Mouse (Mus musculus): Measurements from ENCODE around the gene Cerkl.
A peak's percentile ranks its signal among the peaks of the same experiment; 100 is the strongest.

Cerkl gene

DNA sequence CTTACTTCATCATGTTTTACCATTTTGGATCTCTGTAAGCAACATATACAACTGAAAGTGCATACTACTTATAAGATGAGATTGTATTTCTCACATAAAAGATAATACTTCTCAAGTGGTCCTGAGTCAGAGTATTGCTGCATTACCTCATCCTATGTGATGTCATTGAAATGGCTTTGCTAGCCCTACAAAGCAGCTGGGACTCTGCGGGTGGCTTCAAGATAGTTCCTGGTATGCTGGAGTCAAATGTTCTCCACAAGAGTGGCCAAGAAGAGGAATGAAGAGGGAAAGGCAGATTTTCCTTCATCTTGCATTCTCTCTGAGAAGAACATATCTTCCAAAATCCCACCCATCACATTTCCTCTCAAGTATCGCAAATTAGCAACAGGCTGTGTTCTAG, 13.2 kb downstream of the Cerkl start:
- DNase-seq (ENCODE audit: extremely low spot score) = no peak

DNA sequence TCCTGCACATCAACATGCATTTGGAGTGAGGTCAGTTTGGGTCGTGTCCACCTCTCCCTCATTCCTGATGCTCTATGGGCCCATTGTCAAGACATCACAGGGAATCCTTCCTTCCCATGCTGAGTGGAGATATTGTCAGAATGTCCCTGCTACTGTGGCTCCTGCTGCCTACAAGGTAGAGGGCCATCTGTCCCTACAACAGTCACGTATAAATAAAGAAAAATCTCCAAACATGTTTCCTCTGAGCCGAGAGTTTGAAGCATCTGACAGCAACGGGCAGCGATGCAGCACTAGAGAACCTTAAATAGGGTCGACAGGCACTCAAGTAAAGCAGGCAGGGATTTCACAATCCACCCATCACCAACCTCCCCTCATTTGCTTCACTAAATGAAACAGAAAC, 13.7 kb downstream of the Cerkl start:
- no peak for DNase-seq (ENCODE audit: extremely low spot score)

DNA sequence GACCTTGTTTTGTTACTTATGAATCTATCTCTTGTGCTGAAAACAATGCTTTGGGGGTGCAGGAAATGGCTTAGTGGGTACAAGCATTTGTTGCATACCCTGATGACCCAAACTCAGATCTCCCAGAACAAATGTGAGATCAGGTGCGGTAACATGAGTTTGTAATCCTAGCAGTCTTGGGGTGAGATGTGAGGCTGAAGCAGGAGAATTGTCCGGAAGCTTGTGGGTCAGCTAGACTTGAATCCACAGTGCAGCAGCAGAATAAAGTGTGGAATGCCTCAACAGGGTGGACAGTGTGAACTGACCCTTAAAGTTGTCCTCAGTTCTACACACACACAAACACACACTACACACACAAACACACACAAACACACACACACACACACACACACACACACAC, 14.4 kb downstream of the Cerkl start:
- no peak for DNase-seq (ENCODE audit: extremely low spot score)

DNA sequence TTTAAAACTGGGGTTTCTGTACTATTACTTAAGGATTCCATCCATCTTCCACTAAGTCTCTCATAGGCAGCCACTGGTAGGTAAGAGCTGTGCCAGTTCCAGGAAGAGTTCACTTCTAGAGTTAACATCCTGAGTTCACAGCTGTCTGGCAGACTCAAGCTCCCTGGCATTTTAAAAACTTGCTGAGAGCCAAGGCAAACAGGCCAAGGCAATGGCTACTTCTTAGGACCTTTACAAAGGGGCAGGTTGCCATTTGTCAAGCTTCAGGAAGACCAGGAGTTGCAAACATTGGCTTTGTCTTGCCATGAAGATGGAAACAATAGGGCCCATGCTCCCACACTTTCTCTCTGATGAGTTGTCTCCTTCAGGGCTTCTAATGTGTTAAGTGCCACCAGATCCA, 26.5 kb downstream of the Cerkl start:
- DNase-seq (ENCODE audit: extremely low spot score) = no peak

DNA sequence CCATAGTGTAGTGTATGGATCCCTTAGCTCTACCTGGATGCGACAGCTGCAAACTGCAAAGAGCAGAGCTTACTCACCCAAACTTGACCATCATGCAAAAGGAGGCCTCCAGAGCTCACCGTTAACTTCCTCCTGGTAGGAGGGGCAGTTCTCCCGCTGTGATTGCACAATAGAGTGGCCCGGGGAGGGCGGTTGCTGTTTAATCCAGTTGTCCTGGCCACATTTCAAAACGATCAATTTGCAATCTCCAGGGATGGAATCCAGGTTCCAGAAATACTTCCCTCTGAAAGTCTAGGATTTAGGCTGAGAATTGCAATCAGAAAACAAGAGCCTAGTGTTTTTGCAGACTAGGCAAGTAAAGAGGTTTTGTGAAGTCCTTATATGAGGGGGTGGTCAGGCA, 26.9 kb downstream of the Cerkl start:
- no peak for DNase-seq (ENCODE audit: extremely low spot score)

DNA sequence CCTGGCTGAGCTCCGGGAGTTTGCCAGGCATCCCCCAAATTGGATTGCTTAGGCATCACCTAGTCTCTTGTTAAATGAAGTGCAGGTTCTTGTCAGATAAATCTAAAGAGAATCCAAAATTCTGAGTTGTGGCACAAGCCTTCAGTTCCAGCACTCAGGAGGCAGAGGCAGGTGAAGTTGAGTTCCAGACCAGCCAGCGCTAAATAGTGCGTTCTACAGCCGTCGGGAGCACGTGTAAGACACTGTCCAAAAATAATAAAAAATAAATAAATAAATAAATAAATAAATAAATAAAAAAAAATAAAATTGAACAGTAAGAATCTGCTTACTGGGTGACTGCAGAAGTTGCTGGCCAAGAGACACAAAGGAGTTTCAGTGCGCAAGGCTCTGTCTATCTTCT, 27.5 kb downstream of the Cerkl start:
- DNase-seq (ENCODE audit: extremely low spot score) = no peak

DNA sequence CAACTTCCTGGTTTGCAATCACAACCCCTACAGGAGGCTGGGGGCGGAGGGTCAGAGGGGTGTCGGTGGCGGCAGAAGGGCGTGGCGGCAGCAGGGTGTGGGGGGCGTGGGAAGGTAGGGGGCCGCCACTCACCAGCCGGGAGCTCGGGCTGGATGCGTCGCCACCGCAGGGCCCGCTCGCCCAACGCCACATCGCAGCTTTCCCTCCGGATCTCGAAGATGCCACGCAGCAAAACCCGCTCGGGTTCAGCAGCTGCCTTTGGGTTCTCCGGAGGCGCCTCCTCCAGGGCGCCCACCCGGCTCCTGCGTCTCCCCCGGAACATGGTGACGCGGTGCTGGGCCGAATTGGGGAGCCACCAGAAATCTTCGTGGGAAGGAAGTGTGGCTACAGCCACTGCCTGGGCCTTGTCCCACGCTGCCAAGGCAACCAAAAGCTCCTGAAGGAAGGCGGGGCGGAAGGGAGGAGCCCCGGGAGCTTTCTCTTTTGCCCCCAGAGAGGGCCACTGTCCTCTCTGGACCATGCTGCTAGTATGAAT, 27.9 kb downstream of the Cerkl start:
- peak; percentile 54 for DNase-seq (ENCODE audit: extremely low spot score)

DNA sequence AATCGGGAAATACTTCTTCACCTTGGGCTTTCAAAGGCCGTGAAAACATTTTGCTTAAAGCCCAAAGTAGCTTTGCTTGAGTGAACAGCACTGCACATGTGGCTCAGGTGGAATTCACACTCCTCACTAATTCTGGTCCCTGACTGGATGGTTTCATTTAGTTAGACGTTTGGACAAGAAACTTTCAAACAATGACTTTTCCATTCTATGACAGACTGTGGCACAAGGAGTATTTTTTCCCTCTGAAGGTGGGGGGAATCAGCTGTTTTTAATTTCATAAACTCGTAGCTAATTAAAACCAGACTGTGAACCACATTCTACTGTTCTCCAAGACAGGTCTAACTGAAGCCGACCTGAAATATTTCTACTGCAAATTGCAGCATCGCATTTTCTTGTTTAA, 28.6 kb downstream of the Cerkl start:
- no peak for DNase-seq (ENCODE audit: extremely low spot score)

DNA sequence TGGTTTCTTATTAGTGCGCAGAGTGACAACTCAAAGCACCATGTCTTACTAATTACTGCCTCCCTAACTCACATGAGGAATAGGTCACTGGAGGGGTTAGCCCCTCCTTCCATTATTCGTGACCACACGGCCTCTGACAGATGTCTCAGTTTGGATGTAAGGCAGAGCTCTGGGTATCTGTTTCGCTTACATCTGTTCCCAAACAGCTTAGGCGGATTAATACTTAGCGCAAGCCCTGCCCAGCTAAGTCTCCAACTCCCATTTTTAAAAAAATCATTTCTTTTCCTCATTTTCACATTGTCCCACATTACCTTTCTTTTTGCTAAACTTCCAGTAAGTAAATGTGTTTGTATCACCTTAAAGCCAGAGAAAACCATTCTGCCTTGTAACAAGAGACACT, 34.9 kb downstream of the Cerkl start:
- peak; percentile 39 for DNase-seq (ENCODE audit: extremely low spot score)

DNA sequence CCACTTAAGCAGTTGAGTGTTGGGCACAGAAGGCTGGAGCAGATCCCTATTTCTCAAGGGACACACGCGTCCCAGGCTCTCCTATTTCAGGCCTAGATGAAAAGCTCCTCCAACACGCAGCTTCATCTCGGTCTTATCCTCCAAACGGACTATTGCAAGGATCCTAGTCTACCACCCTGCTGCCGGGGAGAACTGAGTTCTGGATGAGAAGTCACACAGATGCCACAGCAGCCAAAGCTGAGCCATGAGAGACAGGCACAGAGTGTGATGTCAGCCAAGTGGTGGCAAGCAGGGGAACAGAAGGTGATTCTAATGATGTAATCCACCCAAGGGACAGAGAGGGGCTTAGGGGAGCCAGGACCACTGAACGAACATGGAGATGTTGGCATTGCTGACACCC, 42.1 kb downstream of the Cerkl start:
- DNase-seq (ENCODE audit: extremely low spot score) = no peak

DNA sequence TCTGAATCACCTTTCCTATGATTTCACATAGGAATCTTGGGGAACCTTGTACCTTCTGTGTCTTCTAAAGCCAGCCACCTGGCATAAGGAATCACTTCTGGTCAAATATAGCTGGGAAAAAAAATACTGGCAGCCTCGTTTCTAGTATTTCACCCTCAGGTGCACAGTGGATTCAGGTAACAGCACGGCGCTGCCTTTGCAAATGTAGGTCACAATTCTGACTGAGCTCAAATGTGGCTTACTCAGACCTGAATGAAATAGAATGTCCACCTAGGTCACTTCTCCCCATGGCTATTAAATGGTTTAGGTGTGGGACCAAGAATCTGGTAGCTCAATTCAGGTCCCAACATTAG, 45.7 kb downstream of the Cerkl start:
- DNase-seq (ENCODE audit: extremely low spot score) = no peak

DNA sequence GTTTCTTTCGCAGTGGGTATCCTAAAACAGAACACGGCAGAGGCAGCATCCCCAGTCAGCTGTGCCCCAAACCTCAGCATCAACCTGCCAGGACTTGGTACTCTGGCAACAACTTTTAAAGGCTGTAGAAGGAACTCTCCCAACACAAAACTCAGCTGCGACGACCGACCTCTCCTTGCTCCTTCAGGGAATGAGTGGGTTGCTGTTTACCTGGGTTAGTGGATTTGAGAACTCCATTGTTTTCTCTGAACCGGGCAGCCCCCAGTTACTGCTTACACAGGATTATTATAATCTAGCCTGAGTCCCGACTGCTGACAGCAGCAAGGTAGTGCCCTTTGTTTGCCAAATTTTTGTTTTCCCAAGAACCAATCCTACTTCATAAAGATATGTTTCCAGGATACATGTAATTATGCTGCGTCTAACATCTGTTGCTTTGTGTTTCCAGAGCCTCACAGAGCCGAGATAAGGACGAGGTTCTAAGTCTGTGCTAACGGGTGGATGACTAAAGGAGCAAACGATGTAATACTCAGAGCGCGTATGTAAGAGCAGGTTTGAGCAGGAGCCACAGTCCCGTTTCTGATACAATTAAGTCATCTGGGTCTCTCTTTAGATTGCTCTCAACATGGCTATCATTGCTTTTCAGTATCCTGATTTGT, 46.2 kb downstream of the Cerkl start:
- no peak for DNase-seq (ENCODE audit: extremely low spot score)

DNA sequence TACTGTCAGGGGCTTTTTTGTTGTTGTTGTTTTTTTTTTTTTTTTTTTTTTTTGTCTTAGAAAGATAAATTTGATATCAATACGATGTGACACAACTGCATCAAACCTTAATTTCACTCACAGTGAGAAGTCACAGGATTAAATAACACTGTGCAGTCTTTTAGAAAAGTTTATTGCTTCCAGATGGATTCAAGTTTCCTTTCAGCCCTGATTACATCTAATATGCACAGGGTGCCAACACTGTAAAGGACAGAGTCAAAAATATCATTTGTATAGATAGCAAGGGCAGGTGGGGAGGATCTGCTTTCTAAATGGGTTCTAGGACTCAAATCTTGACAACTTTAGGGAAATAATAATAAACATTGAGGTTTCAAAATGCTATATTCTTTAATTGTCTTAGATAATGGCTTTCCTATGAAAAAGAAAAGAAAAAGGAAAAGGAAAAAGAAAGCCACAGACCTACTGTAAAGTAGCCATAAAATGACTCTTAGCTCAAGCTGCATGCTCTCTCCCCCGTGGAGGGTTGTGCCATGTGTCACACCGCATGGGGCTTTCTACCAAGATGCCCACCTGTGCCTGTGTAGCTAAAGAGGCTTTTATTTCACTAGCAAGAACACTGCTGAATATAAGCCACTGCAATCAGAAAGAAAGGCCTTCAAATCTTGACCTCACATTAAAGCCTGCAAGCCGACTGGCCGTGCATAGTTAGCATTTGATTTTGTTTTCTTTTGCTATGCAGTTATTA, 50.8 kb downstream of the Cerkl start:
- no peak for DNase-seq (ENCODE audit: extremely low spot score)

DNA sequence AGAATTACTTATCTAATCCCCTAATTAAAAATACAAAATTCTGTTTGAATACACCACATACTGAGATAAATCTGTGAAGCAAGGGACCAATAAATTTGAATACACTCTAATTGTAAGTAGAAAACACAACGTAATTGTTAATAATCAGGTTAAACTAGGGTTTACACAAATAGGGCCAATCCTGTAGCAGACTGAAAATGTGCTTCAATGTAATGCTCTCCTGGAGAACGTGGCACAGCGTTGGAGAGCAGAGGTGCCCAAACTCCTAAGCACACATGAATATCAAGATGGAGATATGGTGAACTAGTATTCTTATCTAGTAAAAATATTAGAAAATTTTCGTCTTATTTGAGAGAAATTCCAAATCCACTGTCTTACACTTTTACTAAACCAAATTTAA, 56.5 kb downstream of the Cerkl start:
- no peak for DNase-seq (ENCODE audit: extremely low spot score)

DNA sequence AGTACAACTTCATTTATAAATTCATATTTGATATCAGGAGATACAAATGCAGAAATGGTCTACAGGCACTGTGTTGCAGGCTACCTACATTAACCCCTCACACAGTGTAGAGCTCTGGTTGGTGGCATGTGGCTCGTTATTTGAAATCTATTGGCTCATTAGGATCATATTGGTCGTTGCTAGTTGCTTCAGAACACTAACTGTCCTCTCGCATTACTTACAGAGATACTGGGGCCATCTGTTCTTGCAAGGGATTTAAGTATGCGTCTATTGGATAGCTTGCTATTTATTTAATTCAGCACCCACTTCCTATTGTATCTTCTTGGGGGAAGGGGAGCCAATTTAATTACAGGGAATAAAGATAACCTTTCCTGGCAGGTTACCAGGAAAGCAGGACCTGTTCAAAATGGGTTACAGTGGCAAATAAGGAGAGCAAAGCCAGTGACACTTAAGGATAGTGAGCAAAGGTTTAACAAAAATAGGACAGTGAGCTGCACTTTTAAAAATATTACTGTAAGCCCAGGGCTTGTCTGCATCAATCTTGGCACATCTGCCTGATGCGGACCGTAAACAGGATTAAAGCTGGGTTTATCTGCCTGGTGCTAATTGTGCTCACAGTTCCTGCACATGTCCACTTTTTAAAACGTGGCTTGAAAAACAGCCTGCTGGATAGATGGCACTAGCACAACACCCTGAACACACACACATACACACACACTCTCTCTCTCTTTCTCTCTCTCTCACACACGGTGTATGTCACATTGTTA, 57.2 kb downstream of the Cerkl start:
- no peak for DNase-seq (ENCODE audit: extremely low spot score)

DNA sequence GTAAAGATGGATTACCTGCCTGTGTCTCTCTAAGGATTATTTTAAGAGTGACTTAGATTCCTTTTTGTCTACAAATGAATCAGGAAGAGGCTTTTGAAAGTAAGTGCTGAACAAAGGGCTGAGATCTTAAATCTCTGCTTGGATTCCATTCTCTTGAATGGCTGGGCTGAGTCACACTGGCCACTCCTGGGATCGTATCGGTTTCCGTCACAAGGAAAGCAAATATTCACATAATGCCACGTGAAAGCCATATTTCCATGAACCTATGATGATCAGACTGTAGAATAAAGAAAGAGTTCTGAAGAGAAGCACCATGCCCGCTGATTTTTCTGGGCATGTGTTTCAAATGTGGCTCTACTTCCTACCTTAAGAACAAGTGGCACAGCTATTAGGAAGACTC, 57.8 kb downstream of the Cerkl start:
- DNase-seq (ENCODE audit: extremely low spot score) = no peak

DNA sequence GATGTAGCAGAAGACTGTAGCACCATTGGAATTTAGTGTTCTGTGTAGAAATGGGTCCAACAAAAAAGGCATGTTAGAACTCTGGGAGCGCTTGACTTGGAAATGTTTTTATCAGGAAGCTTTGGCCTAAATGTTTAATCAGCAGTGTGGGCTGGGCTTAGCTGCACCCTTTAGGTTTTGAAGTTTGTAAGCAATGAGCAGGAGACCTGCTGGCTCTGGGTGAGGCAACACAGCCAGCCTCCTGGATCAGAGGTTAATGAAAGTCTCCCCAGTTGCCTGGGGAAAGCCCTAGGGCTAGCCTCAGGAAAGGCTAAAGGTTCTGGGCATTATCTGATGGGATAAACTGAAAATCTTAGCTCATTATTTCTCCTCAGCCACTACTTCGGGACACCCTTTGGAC, 58.2 kb downstream of the Cerkl start:
- DNase-seq (ENCODE audit: extremely low spot score) = no peak

DNA sequence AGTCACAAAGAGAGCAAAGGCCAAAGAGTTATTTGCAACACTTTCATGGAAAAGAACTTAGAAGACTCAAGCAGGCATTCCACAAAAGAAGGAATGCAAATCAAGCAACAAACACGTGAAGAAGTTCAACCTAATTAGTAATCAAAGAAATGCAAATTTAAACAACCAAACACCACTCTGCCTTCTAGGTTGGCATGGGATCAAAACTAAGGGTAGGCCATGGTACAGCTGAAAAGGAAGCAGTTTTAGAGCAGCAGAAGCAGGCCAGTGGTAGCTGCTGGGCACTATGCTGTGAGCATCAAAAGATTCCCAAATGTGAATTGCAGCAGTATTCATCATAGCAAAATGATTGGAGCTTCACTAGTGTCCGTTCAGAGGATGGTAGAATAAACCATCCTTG, 59.5 kb downstream of the Cerkl start:
- DNase-seq (ENCODE audit: extremely low spot score) = no peak

DNA sequence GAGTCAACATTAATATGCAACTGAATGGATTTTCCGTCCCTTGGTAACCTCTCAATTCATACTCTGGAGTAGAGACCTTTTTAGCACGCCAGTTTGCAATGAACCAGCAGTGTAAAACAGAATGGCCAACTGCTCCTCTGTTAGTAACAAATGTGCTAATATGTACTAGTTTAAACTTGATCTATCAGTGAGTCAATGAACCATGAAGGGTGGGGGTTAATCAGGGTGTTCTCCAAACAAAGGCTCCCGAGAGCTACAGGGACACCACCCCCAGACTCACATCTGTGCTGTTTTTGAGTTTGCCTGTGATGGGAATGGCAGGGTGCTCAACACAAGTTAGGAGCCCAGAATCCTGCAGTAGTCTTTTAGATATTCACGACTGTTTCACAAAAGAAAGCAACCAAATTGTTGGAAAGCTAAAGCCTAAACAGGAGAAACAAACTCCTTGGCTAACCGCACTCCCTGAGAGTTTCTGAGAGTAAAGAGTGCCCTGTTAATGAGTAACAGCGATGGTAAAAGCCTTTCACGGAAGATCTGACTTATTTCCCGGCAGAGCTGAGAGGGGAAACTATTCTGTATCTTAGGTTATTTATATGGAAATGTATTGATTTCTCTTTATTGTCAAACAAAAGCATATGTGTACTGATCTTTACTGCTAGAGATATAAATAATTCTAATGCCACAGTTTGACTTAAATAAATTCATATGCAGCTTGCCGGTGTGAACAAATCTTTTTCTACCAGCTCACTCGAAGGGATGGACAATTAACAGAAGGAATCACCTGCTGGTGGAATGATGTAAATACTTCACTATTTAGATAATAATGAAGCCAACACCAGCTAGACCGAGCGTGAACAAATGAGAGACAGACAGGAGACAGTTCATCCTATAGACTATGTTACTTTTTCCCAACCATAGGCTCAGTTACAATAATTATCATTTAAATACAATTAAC, 77.2 kb downstream of the Cerkl start:
- DNase-seq (ENCODE audit: extremely low spot score) = peak; percentile 53

DNA sequence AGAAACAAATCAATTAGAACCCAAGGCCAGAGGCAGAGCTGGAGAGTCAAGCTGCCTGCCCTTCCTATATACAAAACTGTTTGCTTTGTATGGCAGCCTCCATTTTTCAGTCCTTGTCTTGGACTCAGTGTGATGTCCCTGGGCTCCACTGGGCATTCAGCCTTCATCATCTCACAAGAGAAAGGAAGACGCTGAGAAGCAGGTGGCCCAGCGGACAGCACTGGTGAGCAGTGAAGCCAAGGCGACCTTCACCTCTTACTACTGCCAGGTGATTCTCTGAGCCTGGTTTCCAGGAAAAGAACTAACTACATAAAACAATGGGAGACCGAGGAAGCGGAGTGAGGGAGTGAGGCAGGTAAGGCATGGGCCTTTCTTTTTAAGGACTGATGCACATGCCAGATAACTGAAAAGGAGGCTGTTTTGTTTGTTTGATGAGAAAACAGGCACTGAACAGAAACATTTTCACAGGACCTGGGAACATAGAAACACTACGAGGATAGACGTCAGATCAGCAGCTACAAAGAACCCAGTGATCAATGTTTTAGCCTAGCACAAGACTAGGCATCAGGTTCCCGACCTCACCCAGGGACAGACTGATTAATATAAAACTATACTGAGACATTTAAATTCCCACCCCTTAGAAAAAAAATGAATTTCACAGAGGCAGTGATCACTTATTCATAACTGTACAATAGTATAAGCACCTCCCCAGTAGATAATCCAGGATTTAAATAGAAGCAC, 78.1 kb downstream of the Cerkl start:
- no peak for DNase-seq (ENCODE audit: extremely low spot score)
